Mouse (Mus musculus) adrenal gland, postnatal 14 days (tissue): ENCODE data around the gene Atg7. TPM values are rescaled to one million over a fixed set of nuclear protein-coding genes. Genes with fewer than 3 reads are reported as not detected.

Experiments
- DNase-seq: peaks from one replicate; pipeline ENCODE4 v3.0.0; 2021; ENCODE audit warnings: mixed read lengths
- total RNA-seq: library from RNA; stranded (reverse); gene quantifications from 2 replicates; pipeline ENCODE4 v1.2.3, GENCODE M21; 2021

The Atg7 gene
- total RNA-seq, 1 experiment from 2014 or later: 31.9 TPM

DNA sequence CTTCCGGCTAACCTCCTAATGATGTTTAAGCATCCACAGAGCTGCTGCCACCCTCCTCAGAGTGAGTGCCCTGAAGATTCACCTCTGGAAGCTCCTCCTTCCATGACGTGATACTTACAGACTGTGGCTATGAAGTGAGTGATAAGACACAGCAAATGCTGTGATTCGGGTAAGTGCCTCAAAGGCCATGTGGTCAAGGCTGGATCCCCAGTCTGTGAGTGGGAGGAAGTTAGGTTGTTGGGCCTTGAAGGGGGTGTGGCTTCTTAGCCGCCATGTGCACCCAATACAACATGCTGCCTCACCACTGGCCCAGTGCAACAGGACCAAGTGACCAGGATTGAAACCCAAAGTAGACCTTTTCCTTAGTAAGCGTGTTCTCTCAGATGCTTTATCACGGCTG, 261.3 kb downstream of the Atg7 start:
- DNase-seq: no peak

DNA sequence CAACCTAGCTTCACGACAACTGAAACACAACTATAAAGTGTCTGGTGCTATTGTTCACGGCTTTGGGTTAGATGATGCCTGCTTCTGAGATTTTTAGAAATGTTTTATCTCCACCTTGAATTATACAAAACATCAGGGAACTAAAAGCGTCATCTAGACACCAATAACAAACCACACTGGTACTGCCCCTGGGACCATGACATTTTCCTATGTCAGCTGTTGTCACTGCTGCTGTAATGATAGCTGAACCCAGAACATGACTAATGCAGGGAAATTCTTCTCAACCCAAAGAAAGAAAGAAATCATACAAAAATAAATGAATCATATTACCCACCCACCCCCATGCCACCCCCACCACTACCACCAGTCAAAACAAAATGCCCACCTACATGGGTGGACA, 261.9 kb downstream of the Atg7 start:
- no peak for DNase-seq

DNA sequence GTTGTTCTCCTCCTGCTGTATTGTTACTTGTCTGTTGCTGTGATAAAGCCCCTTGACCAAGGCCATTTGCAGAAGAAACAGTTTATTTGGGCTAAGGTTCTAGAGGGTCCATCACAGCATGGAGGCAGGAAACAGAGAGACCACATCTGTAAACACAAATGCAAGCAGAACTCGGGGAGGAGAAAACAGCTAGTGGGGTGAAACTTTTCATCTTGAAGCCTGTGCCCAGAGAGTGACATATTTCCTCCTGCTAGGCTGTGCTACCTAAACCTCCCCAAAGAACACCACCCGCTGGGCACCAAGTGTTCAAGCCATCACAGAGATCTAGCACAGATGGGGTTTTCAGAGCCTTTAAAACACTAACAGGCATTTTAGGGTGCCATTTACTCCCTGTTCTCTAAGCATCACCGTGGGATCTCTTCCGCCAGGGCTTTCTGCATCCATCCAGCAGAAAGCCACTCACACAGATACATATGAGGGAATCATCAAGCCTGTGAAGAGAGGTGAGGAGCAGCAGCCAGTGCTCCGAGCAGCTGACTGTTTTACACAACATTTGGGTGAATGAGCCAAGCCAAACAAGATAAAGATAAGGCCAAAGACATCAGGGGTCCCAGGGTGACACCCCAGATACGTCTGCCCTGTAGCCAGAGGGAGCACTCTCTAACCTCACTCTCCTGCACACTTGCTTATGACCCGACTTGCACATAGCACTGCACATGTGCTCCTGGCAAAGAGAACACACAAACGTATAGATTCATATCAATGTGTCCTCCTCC, 262.5 kb downstream of the Atg7 start:
- no peak for DNase-seq

DNA sequence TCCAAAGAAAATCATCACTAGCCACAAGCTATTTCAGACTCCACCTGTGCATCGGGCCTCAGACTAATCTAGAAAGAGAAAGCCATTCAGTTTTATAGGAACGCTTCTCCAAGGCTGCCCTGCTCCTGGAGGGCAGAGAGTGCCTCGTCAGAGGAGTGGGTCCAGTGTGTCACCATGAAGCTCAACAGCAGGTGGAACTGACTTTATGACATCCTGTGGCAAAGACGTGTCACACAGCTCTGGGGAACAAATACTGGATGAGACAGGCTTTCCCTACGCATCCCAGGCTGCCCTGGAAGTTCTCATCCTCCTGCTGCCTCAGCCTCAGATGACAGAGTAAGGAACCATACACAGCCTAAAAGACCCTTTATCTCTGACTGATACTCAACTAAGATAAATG, 263.3 kb downstream of the Atg7 start:
- no peak for DNase-seq

DNA sequence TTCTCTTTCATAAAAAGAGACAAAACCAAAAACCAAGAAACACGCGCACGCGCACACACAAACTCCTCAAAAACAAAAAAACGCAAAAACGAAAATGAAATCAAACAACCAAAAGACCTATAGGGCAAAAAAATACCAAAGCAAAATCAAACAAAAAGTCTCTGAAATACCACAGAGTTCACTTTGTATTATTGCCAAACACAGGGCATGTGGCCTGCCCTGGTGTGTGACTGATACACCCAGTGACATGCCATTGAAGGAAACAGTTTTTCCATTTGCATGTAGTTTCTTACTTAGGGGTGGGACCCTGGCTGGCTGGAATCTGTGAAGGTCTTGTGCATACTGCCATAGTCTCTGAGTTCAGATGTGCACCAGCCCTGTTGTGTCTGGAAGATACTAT, 264.6 kb downstream of the Atg7 start:
- DNase-seq: no peak

DNA sequence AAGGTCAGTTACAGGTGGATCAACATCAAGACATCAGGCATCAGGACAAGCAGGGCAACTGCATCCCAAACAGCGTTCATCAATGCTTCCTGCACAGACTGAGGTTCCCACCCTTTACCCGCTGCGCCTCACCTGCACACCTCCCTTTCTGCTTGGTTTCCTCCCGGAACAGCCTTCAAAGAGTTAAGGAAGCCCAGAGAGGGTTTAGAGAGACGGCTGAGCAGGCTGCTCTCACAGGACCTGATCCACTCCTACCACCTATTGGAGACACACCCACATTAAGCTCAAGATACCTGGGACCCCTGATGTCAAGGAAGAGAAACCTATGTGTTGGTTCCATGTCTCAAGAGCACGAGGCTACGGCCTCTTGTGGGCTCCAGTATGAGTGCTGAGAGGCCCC, 266.9 kb downstream of the Atg7 start:
- DNase-seq: no peak

Other genes with a start within 250 kb of the Atg7 start
- gene Hrh1, start 245.2 kb upstream of the Atg7 start, total RNA-seq: 1.2 and 1.5 TPM in 2 replicates